Mouse (Mus musculus) adipocyte (in vitro differentiated cells): ENCODE measurements around the gene Pde8b.

Experiments
- DNase-seq: peaks from one replicate; pipeline ENCODE4 v3.0.0-alpha.2; 2016; ENCODE audit warnings: low spot score

Pde8b gene

DNA sequence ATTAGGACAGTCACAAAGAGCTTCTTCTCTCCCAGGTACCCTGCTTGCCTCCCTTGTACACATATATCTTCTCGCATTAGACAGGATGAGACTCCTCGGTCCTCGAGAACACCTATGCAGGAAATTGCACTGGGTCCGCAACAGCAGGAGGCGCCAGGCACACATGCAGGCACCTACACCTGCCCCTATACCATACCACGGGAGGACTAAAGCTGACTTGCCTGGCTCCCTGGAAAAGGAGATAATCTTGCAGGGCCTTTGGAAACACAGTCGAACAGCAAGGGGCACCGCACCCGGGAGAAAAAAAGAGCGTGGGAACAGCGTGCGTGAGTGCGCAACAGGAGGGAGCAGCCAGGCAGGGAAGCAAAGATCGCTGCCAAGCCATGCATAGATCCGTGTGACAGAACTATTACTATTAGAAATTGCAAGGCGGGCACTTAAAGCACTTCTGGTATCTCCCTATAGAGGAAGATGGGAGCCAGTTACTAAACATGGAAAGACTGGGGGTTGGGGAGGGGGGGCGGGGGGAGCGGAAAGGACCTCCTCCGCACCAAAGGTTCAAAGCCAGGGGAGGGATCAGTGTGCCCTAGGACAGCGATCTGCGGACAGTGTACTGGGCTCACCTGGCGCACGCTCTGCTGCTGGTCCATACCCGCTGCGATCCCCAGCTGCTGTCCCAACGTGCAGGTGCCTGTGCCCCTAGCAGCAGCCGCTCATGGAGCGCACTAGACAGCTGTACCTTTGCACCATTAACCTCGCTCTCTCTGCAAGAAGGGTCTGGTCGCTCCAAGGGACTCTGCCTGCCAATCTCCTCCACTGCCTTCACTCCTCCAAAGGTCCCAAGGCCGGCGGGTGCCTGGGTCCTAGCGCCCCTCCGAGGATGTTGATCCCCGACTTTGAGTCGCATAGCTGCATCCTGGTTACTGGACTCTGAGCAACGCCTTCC lies at the start of gene Pde8b:
Gene Pde8b (minus strand): TSS at position 826 of the 946 bp plus-strand sequence.
- DNase-seq: no peak

DNA sequence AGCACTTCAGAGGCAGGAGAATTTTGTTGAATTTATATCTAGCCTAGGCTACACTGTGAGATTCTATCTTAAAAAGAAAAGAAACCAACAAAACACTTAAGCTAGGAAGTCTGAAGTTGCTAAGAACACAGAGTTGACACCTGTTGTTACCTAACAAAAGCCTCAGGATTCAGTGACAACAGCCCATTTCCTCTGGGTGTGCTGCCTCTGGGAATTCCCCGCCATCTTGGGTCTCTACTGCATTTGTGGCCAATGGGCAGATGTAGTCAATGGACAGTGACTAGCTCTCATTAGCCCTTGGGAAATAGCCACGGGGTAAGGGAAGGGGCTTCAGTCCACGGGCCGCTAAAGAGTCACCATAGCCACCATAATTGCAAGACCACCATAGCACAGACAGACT lies 41.8 kb upstream of the Pde8b start:
- DNase-seq: no peak

- DNase-seq: no peak
Observed at GRCm38 (mm10) chr13:95288027-95288426, 37.9 kb upstream of the Pde8b start.

GRCm38 (mm10) chr13:95286989-95287388 lies 36.9 kb upstream of the Pde8b start:
- peak; percentile 80 for DNase-seq

- DNase-seq: peak; percentile 22
Observed at GRCm38 (mm10) chr13:95281740-95282673, 31.9 kb upstream of the Pde8b start.

GRCm38 (mm10) chr13:95278426-95279025 lies 28.4 kb upstream of the Pde8b start:
- DNase-seq: peak; percentile 57

DNA sequence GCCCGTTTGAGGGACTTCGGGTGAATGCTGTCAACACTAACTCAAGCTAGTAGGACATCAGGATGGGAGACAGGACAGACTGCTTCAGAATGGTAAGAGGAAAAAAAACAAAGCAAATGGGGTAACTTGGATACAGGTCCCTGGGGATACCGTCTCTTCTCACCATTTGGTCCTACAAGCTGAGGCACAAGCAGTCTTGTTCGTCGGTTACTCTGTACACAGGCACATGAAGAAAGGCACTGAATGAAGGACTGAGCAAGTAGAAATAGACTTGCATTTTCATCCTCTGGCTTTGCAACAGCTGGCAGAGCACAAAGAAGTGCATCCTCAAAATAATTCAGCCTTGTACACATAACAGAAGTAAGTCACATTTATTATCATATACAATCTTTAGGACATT lies 14.6 kb upstream of the Pde8b start:
- DNase-seq: no peak

DNA sequence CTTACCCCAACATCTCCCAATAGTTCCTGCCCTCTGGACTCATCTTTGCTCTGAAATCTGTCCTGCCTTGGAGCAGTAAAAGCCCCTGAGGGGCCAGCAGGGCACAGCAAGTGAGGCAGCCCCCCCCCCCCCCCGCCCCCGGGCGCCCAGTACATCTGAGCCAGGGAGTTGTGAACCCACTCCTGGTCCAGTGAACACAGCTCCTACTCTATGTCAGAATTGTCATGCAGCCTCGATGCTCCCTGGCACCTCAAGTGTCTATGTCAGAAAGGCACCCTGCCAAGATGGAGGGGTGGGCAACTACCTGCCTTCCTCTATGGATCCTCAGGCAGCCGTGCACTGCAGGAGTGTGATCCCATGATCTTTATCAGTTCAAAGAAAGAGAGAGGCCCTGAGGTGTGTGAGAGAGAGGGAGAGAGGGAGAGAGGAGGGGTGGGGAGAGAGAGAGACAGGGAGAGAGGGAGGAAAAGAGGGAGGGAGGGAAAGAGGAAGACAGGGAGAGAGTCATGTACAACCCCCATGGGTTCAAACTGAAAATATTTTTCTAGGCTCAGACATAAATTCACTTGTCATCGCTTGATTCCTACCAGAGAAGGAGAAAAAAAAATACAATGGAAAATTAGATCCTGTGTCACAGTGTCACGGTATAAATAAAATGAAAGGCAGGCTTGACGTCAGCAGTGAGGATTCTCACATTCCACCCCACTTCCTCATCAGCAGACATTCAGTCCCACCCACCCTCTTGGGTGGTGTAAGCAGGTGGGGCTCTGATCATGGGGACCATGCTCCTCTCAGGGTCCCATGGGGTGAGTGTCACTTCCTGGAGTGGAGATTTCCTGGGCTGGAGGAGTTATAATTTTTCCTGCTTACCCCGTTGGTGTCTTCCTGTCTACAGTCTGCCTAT lies 11.0 kb upstream of the Pde8b start:
- peak; percentile 10 for DNase-seq

DNA sequence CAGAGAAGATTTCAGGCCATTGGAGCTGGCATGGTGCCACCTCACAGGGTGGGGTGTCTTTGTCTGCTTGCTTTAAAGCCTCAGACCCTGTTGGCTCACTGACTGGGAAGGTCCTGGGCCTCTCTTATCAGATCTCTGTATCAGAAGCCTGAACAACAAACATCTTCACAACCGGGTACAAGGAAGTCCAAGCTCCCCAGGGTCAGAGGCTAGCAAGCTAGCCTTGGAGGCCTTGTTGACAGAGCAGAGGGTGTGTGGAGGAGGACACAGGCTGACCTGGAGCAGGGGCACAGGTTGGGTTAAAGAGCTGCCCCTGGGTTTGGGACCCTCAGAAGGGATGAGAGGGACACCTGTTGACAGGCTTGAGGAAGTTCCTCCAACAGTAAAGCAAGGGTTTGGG lies 10.3 kb upstream of the Pde8b start:
- no peak for DNase-seq

GRCm38 (mm10) chr13:95257083-95257482 lies 6.9 kb upstream of the Pde8b start:
- no peak for DNase-seq

GRCm38 (mm10) chr13:95255083-95255482 lies 4.9 kb upstream of the Pde8b start:
- peak; percentile 48 for DNase-seq

DNA sequence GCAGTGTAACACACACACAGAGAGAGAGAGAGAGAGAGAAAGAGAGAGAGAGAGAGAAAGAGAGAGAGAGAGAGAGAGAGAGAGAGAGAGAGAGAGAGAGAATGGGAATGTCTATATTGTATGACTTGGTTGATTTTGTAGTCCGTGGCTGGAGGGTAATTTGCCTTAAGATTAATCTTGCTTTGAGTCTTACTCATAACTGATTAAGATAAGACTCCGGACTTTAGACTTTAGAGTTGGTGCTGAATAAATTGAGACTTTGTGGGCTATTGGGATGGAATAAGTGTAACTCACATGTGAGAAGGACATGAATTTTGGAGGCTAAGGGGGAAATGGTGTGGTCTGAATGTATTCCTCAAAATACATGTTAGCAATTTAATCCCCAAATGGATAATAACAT lies 7.1 kb downstream of the Pde8b start:
- no peak for DNase-seq

- no peak for DNase-seq
Observed at GRCm38 (mm10) chr13:95237488-95237887, 12.6 kb downstream of the Pde8b start.

DNA sequence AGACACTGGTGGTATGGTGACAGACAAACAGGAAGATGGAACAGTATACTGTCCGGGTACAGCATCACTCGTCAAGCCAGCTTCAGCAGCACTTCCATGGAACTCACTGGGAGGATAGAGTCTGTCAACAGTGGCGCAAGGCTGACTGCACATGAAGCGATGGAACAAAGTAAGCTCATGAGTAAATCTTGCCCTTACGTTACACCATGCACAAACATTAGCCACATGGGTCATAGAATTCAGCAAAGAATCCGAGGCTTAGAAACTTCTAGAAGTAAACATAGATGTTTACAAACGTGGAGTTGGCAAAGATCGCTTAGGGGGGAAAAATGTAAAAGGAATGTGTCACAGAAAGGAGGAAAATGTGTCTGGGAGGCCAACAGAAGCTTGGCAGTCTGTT lies 14.9 kb downstream of the Pde8b start:
- no peak for DNase-seq

- no peak for DNase-seq
Observed at GRCm38 (mm10) chr13:95231366-95232138, 18.6 kb downstream of the Pde8b start.

DNA sequence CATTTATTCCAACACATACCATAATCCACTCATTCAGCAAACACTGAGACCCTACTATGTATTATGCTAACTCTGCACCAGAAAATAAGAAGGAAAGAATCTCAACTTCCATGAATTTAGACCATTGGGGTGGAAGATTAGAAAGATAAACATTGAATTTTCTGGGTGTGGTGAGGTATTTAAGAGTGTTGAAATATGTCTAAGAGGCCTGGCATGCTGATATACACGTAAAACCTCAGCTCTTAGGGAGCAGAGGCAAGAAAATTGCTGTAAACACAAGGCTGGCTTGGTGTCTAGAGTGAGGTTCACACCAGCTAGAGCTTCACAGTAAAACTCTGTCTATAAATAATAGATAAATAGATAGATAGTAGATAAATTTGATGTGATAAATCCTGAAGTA lies 19.8 kb downstream of the Pde8b start:
- DNase-seq: no peak

GRCm38 (mm10) chr13:95224491-95224890 lies 25.6 kb downstream of the Pde8b start:
- no peak for DNase-seq

DNA sequence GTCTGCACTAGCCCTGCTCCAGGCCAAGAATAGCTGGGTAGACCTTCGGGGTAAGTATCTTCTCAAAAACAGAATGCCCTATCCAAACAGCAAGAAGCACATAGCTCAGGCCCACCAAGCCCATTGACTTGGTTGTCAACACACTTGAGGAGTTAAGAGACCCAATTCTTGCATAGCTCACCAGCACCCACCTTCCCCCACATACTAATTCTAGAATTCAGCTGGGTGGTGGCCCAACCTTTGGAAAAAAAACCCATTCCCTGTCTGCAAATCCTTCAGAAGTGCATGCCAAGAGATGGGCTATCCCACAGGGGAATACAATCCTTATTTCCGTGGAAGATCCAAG lies 26.7 kb downstream of the Pde8b start:
- DNase-seq: no peak

GRCm38 (mm10) chr13:95222569-95223426 lies 27.3 kb downstream of the Pde8b start:
- DNase-seq: no peak
